ENCODE assay signal across 11 mouse cellular contexts in genomic region chr13:111745216-111745615, GRCm38 (mm10).
DNase-seq lines count a peak whose midpoint lies in the region; ATAC-seq and TF ChIP-seq lines count a peak whose summit lies in the region.
"Had no signal": no experiment of that assay in that cellular context is flagged by ENCODE, and none has a peak within 500 bp of the region (broad histone marks: within the 10 kb centered on the region; RNA-seq: fewer than 3 reads in every experiment).

No protein-coding gene starts in this region.

- H3K4me1 ChIP-seq in heart, embryonic 10.5 days = no peaks in the 10 kb centered on the region
- no peaks in the 10 kb centered on the region for H3K4me1 ChIP-seq in midbrain, embryonic 16.5 days (ENCODE audit: control insufficient read depth, insufficient read depth, low read length)
- H3K4me1 ChIP-seq in midbrain, embryonic 15.5 days = no peaks in the 10 kb centered on the region
- peaks cover 10% of the 10 kb centered on the region for H3K4me1 ChIP-seq in cerebellum, adult 2 months (ENCODE audit: control insufficient read depth, insufficient read depth, low read length)
- no peaks in the 10 kb centered on the region for H3K4me1 ChIP-seq in forebrain, postnatal 0 days (ENCODE audit: insufficient read depth)

- DNase-seq in heart, adult 11 months = peak; percentile 75
- DNase-seq in heart, embryonic 10.5 days (ENCODE audit: low spot score) = no peak
- peak; percentile 31 to 54 for DNase-seq in cerebellum, adult 2 months
- DNase-seq in thymus, postnatal 14 days = peak; percentile 51
- DNase-seq in frontal cortex, adult 2 months (ENCODE audit: extremely low spot score in 1 of 2, low spot score in 1 of 2) = no peak
- no peak for DNase-seq in forebrain, postnatal 0 days
- DNase-seq: right cerebral cortex, postnatal 14 days had no signal

- 0 out of 2 replicates have a peak overlapping the region, but pooled peaks have one; percentile 14 for H3K9ac ChIP-seq in midbrain, embryonic 16.5 days (ENCODE audit: low read depth, low read length)
- no peak overlapping the region for H3K9ac ChIP-seq in midbrain, embryonic 15.5 days
- no peak overlapping the region for H3K9ac ChIP-seq in forebrain, postnatal 0 days

- TF ChIP-seq POLR2A in cerebellum, adult 2 months (IDR thresholded peaks at IDR 0.05; ENCODE audit: borderline replicate concordance, insufficient read depth, low read length) = no peak

- TF ChIP-seq CTCF in cerebellum, adult 2 months (IDR thresholded peaks at IDR 0.05; ENCODE audit: borderline replicate concordance, insufficient read depth, low read depth, low read length) = no peak
- TF ChIP-seq CTCF in forebrain, postnatal 0 days (IDR thresholded peaks at IDR 0.05; ENCODE audit: low read depth) = no peak

- H3K36me3 ChIP-seq in heart, embryonic 10.5 days = peaks cover 24% of the 10 kb centered on the region
- H3K36me3 ChIP-seq in midbrain, embryonic 16.5 days (ENCODE audit: control insufficient read depth, insufficient read depth, low read length) = peaks cover 3% of the 10 kb centered on the region; the same call in 1 of the 2 replicates
- peaks cover 15% of the 10 kb centered on the region; the same call in 1 of the 2 replicates for H3K36me3 ChIP-seq in midbrain, embryonic 15.5 days (replicated peaks)
- peaks cover 9% of the 10 kb centered on the region for H3K36me3 ChIP-seq in forebrain, postnatal 0 days (ENCODE audit: insufficient read depth)

- no peaks in the 10 kb centered on the region for H3K27me3 ChIP-seq in heart, embryonic 10.5 days (ENCODE audit: insufficient read depth, poor library complexity, severe bottlenecking)
- no peaks in the 10 kb centered on the region for H3K27me3 ChIP-seq in midbrain, embryonic 16.5 days (ENCODE audit: control insufficient read depth, insufficient read depth, low read depth, low read length)
- H3K27me3 ChIP-seq in midbrain, embryonic 15.5 days (replicated peaks) = no peaks in the 10 kb centered on the region
- H3K27me3 ChIP-seq in cerebellum, adult 2 months (ENCODE audit: control insufficient read depth, insufficient read depth, low read length) = no peaks in the 10 kb centered on the region
- H3K27me3 ChIP-seq in forebrain, postnatal 0 days (ENCODE audit: insufficient read depth, low read length) = no peaks in the 10 kb centered on the region

- H3K4me3 ChIP-seq in heart, embryonic 10.5 days = no peak overlapping the region
- H3K4me3 ChIP-seq in midbrain, embryonic 16.5 days (ENCODE audit: low read depth, low read length) = no peak overlapping the region
- no peak overlapping the region for H3K4me3 ChIP-seq in midbrain, embryonic 15.5 days
- H3K4me3 ChIP-seq in cerebellum, adult 2 months (replicated peaks; ENCODE audit: insufficient read depth, low read depth, low read length) = no peak overlapping the region
- no peak overlapping the region for H3K4me3 ChIP-seq in forebrain, postnatal 0 days (ENCODE audit: low read depth, low read length)
- H3K4me3 ChIP-seq: erythroblast, embryonic 14.5 days had no signal

- no peak overlapping the region for H3K4me2 ChIP-seq in midbrain, embryonic 16.5 days (ENCODE audit: low read length)
- H3K4me2 ChIP-seq in midbrain, embryonic 15.5 days = no peak overlapping the region
- no peak overlapping the region for H3K4me2 ChIP-seq in forebrain, postnatal 0 days (ENCODE audit: low read depth)

- no peaks in the 10 kb centered on the region for H3K9me3 ChIP-seq in heart, embryonic 10.5 days
- no peaks in the 10 kb centered on the region for H3K9me3 ChIP-seq in midbrain, embryonic 16.5 days (replicated peaks; ENCODE audit: control insufficient read depth, low read length, poor library complexity, severe bottlenecking)
- H3K9me3 ChIP-seq in midbrain, embryonic 15.5 days = no peaks in the 10 kb centered on the region
- no peaks in the 10 kb centered on the region for H3K9me3 ChIP-seq in forebrain, postnatal 0 days (ENCODE audit: low read length)

- 0 out of 2 replicates have a peak, but pooled peaks have one; percentile 11 for ATAC-seq in midbrain, embryonic 16.5 days
- ATAC-seq in midbrain, embryonic 15.5 days (replicated peaks) = no peak
- no peak for ATAC-seq in forebrain, postnatal 0 days

- WGBS in heart, embryonic 10.5 days = 81% methylated on average over 7 of the region's 7 CpGs
- WGBS in midbrain, embryonic 16.5 days = 86% methylated on average over 7 of the region's 7 CpGs
- WGBS in midbrain, embryonic 15.5 days = 81% methylated on average over 7 of the region's 7 CpGs
- WGBS in cerebellum, adult 2 months = 14% methylated on average over 7 of the region's 7 CpGs
- 76% methylated on average over 7 of the region's 7 CpGs for WGBS in forebrain, postnatal 0 days

- H3K27ac ChIP-seq in heart, embryonic 10.5 days = no peak overlapping the region
- H3K27ac ChIP-seq in midbrain, embryonic 16.5 days (ENCODE audit: low read length) = no peak overlapping the region
- no peak overlapping the region for H3K27ac ChIP-seq in midbrain, embryonic 15.5 days
- H3K27ac ChIP-seq in cerebellum, adult 2 months (ENCODE audit: insufficient read depth, low read length) = no peak overlapping the region
- H3K27ac ChIP-seq in forebrain, postnatal 0 days (ENCODE audit: low read depth, low read length) = no peak overlapping the region
- H3K27ac ChIP-seq: macrophage had no signal

Comparison
In these comparisons a context has a peak if more than half of its experiments do, and no peak if none do; other contexts are left out.
1. DNase-seq: peak in heart, adult 11 months (single experiment), cerebellum, adult 2 months (2 of 2) and thymus, postnatal 14 days (single experiment); none in heart, embryonic 10.5 days (single experiment), frontal cortex, adult 2 months (0 of 2) and forebrain, postnatal 0 days (single experiment).